Mouse (Mus musculus): ENCODE data around the gene Tcaf3.

GRCm38 (mm10) chr6:42542036-42543031 is 55.2 kb downstream of the Tcaf3 start:
- TF ChIP-seq CTCF (IDR thresholded peaks at IDR 0.05; ENCODE audit: low read depth, low read length) (no peak), POLR2A (IDR thresholded peaks at IDR 0.05; ENCODE audit: extremely low read depth, insufficient read depth, low read length) (no peak)
